ENCODE assay signal across 5 mouse cellular contexts in the genomic region with DNA sequence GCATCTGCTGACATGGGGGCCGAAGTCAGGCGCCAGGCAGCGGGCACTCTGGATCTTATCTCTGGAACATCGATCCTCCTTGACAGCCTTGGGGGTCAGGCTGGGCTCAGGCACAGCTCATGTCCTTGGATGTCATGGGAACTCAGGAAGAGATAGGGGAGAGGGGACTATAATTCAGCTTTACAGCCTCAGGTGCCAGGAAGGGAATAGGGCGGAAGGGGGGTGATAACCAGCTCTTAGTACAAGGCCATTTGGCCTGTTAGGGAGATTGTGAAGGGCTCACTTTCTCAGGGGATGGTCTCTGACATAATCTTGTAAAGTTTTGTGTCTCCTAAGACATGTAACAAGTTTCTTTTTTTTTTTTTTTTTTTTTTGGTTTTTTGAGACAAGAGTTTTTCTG. TPM values are rescaled to one million over a fixed set of nuclear protein-coding genes. Genes with fewer than 3 reads are reported as not detected.
DNase-seq lines count a peak whose midpoint lies in the region.

No protein-coding gene starts in this region.

- DNase-seq in adrenal gland, adult (ENCODE audit: inconsistent age in 2 of 2, low spot score in 1 of 2) = peak; percentile 66 to 82
- DNase-seq in adrenal gland, adult 8-10 months = peak; percentile 59
- DNase-seq in adrenal gland, postnatal 14 days = peak; percentile 49
- DNase-seq in heart, adult 11 months = peak; percentile 48
- DNase-seq in testis, postnatal 14 days (ENCODE audit: low spot score) = peak; percentile 49

RNA-seq across cellular contexts. Expression of a gene that starts 3.4 kb away (rescaled TPM):
- 10 to 100 TPM; 21.7 to 31.7 (median 25.2) TPM for total RNA-seq in adrenal gland, adult 8-10 months (2022)
- 19.0 and 21.3 TPM in 2 replicates for total RNA-seq in adrenal gland, postnatal 14 days (2021)

RNA-seq across cellular contexts. Expression of a gene that starts 22.6 kb away (rescaled TPM):
- total RNA-seq in adrenal gland, adult 8-10 months (2022) = 1 to 10 TPM in 3 of 4 experiments, under 1 TPM in 1; 0.87 to 1.6 (median 1.2) TPM
- total RNA-seq in adrenal gland, postnatal 14 days (2021) = 0.22 and 4.1 TPM in 2 replicates

RNA-seq across cellular contexts. Expression of a gene that starts 51.0 kb away (rescaled TPM):
- 10 to 100 TPM; 76.0 to 93.3 (median 80.9) TPM for total RNA-seq in adrenal gland, adult 8-10 months (2022)
- 76.2 and 79.7 TPM in 2 replicates for total RNA-seq in adrenal gland, postnatal 14 days (2021)

Comparison
In these comparisons a context has a peak if more than half of its experiments do, and no peak if none do; other contexts are left out.
1. Peak in every context shown above with its lines: DNase-seq.